Mouse (Mus musculus): Measurements from ENCODE around the gene Fen1.

Gene Fen1

GRCm38 (mm10) chr19:10213796-10214471, 10.0 kb upstream of the Fen1 start:
- DNase-seq = no peak

GRCm38 (mm10) chr19:10210885-10211284, 6.9 kb upstream of the Fen1 start:
- DNase-seq = no peak

GRCm38 (mm10) chr19:10208851-10209250, 4.9 kb upstream of the Fen1 start:
- DNase-seq = no peak

- no peak for DNase-seq
Observed at GRCm38 (mm10) chr19:10205051-10205450, 1.1 kb upstream of the Fen1 start.

- peak; percentile 74 for DNase-seq
Observed at GRCm38 (mm10) chr19:10204616-10205001, 640 bp upstream of the Fen1 start.

GRCm38 (mm10) chr19:10203146-10203847, 672 bp downstream of the Fen1 start:
- DNase-seq = no peak

GRCm38 (mm10) chr19:10198723-10199122, 5.2 kb downstream of the Fen1 start:
- peak; percentile 77 for DNase-seq

- no peak for DNase-seq
Observed at GRCm38 (mm10) chr19:10198286-10198685, 5.7 kb downstream of the Fen1 start.

- DNase-seq = no peak
Observed at GRCm38 (mm10) chr19:10197130-10197529, 6.8 kb downstream of the Fen1 start.

- DNase-seq = no peak
Observed at GRCm38 (mm10) chr19:10195252-10195651, 8.7 kb downstream of the Fen1 start.

- DNase-seq = no peak
Observed at GRCm38 (mm10) chr19:10194337-10194736, 9.6 kb downstream of the Fen1 start.

- no peak for DNase-seq
Observed at GRCm38 (mm10) chr19:10191326-10191725, 12.6 kb downstream of the Fen1 start.

GRCm38 (mm10) chr19:10190796-10191195, 13.2 kb downstream of the Fen1 start:
- peak; percentile 64 for DNase-seq

GRCm38 (mm10) chr19:10189940-10190339, 14.0 kb downstream of the Fen1 start:
- no peak for DNase-seq

GRCm38 (mm10) chr19:10189022-10189421, 14.9 kb downstream of the Fen1 start:
- no peak for DNase-seq

- peak; percentile 87 for DNase-seq
Observed at GRCm38 (mm10) chr19:10188281-10188811, 15.6 kb downstream of the Fen1 start.

- no peak for DNase-seq
Observed at GRCm38 (mm10) chr19:10186569-10186968, 17.4 kb downstream of the Fen1 start.

- DNase-seq = no peak
Observed at GRCm38 (mm10) chr19:10185876-10186275, 18.1 kb downstream of the Fen1 start.

GRCm38 (mm10) chr19:10184096-10184495, 19.9 kb downstream of the Fen1 start:
- DNase-seq = no peak

GRCm38 (mm10) chr19:10183299-10183983, 20.5 kb downstream of the Fen1 start:
- DNase-seq = peak; percentile 77

GRCm38 (mm10) chr19:10182670-10183298, 21.2 kb downstream of the Fen1 start, which contains the start of gene Fads1:
Gene Fads1 (plus strand): TSS chr19:10182888.
- DNase-seq = peak; percentile 94

- DNase-seq = no peak
Observed at GRCm38 (mm10) chr19:10182142-10182541, 21.8 kb downstream of the Fen1 start.

GRCm38 (mm10) chr19:10181225-10181624, 22.7 kb downstream of the Fen1 start:
- DNase-seq = no peak
